Mouse (Mus musculus): ENCODE results near the gene Zfp217.

The Zfp217 gene

DNA sequence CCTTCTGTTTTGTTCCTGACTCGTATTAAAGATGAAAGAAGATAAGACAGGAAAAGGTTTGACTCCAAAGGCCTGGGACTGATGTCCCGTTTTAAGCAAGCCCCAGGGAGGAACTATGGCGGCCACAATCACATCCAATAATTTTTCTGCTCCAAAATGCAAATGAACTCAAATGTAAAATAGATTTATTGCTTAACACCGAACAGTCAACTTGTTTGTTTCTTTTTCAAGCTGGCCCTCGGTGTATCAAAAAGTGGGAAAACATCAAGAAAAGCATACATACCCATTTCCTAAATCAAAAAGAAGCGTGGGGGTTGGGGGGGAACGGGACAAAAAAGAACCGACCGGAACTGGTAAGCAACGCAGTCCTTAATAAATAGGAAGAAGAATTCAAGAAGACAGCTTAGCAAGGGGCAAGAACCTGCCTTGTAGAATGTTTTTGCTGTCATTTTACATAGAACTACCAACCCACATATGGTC is 15.9 kb downstream of the Zfp217 start:
- no peak for DNase-seq

- DNase-seq, result peak; percentile 5 to 32
Measured at GRCm38 (mm10) chr2:170130780-170131645, 16.9 kb downstream of the Zfp217 start.

DNA sequence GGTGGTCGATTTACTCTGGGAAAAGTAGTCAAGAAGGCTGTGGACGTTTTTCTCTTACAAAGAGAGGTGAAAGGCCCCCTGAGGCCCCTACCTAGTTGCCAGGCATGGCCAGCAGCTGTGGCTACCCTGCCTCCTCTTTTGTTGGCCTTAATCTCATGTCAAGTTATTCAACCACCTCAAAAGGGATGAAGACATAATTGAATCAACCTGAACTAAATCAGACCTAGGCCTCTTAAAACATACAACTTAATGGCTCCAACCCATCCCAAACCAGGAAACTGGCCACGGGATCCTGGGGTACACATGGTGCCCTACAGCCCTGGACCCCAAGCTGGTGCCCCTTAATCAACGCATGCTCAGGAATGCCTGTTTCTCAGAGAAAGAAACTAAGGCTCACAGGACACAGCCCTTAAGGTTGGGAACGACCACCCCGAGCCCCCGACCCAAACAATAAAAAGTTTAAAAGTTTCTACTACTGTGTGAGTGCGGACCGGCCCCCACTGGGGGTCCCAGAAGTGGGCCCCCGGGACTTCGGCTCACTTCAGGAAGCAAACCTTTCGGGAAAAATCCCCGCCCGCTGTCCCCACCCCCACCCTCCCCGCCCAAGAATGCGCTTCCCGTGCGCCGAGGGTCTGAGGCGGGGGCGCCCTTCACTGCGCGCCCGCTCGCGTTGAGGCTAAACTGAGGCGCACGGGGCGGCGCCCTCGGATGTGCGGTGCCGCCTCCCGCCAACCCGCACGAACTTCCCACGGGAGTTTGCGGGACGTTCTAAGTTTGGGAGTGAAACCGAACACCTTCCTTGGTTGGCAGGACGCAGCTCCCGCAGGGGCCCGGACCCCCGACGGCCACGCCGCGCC is 17.8 kb downstream of the Zfp217 start:
- DNase-seq, result no peak

DNA sequence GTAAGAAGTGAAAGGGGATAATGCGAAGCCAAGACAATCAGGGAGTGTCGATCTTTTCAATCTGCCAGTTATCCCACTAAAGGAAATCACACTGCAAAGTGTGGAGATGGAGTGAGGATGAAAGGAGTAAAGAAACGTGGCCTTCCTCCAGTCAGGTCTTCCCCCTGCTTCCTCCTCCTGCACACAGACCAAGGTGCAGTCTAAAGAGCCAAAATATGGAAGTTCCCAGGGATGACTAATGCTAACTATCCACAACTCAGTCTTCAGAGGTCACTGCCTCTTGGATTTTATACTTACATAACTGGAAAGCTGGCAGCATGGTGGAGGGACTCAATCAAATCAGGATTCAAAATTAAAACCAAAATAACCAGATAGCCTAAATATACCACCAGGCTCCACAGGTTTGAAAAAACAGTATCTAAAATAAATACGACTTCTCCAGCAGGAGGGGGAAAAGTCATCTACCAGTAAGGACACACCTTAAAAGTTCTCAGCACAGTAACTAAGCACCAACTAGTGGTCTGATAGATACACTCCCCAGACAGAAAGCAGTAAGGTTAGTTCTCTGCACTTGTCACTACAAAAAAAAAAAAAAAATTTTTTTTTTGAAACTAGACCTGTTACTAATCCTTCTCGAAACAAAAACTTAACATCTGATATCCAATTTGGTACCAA is 18.5 kb downstream of the Zfp217 start:
- no peak for DNase-seq

GRCm38 (mm10) chr2:170128461-170129247 is 19.2 kb downstream of the Zfp217 start:
- DNase-seq, result no peak

DNA sequence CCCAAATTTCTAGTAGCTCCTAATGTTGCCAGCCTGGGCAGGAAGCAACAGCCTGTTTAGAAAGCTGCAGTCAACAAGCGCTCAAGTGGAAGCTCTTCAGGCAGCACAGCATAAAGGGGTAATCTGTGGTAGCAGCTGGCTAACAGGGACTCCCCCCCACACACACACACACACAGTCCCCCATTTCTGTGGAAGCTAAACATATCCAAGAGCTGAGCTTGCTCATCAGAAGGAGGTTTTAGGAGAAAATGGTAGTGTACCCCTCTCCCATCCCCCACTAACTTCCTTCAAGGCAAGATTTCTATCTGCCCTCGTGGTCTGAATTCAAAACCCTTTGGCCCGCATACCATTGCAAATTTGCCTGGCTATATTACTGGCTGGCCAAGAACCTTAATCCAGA is 20.4 kb downstream of the Zfp217 start:
- DNase-seq, result no peak

DNA sequence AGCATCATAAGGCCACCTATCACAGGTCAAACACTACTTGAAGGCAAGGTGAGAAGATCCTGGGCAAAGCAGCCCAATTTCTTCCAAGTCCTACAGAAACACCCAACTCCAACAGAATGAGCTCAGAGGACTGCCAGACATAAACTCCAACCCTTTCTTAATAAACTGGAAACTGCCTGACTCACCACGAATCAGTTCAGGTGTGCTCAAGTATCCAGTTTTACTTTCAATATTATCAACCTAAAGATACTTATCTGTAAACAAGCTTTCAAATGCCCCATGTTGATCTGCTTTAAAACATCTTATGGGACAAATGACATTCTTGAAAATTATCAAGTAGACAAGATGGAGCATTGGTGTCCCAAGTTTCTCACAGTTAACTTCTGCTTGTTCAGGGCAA is 21.6 kb downstream of the Zfp217 start:
- DNase-seq, result no peak

- no peak for DNase-seq
Measured at GRCm38 (mm10) chr2:170122197-170122596, 25.7 kb downstream of the Zfp217 start.

DNA sequence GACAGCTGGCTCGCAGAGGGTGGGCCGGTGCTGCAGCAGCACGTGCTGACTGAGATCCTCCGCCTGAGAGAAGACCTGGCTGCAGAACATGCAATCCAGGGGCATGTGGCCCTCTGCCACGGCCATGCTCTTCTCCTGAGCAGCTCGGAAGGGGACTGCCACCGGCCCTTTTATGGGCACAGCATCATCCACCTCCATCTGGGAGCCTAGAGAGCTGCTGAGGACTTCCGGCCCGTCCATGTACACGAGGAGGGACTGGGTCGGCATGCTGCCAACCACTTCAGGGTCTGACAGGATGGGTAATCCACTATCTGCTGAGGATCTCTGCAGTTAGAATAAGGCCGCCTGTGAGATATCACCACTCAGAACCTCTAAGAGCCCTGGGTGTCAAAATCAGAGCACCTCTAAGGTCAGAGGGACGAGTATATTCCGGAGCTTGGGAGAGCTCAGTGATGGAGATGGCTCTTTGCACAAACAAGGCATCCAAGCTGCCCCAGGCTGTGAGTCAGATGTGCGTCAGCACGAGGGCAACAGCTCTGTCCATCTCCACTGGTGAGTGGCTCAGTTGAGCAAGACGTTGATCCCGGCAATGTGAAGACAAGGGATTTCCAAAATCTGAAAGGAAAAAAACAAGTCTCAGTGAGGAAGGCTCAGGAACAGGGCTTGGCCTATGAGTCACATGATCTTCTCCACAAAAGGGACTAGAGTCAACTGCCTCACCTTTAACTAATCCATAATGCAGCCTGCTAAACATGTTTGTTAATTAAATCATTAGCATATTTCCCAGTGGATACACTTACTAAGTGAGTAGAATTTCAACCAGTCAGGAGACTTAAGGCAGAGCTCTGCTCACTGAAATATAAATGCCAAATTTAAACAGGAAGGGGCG is 27.5 kb downstream of the Zfp217 start:
- DNase-seq, result no peak

DNA sequence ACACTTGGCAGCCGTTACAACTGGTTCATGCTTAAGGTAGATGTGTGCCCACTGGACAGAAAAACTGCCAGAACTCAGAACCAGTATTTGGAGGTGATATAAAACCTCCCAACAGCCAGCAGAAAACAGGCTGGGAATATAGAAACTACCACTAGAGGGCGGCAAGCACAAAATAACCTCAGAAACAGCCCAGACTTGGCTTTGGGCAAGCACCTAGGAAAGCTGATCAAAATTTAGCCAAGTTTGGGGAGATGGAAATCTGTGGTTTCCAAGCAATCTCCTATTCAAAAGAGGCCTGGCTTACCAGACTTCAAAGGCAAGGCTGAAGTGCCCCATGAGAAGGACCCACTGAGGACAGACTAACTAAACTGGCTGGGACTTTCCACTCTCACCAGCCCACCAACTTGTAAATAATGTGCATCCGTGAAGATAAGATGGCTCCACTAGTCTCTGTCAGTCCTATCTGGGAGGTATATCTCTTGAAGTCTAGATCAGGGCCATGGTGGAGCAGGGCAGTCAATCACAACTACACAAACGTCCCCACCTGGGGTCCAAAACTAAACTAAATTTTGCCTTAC is 31.1 kb downstream of the Zfp217 start:
- peak; percentile 39 to 55 for DNase-seq

- DNase-seq, result no peak
Measured at GRCm38 (mm10) chr2:170110306-170110705, 37.6 kb downstream of the Zfp217 start.

GRCm38 (mm10) chr2:170109528-170109927 is 38.4 kb downstream of the Zfp217 start:
- no peak for DNase-seq

GRCm38 (mm10) chr2:170107791-170108190 is 40.1 kb downstream of the Zfp217 start:
- no peak for DNase-seq

DNA sequence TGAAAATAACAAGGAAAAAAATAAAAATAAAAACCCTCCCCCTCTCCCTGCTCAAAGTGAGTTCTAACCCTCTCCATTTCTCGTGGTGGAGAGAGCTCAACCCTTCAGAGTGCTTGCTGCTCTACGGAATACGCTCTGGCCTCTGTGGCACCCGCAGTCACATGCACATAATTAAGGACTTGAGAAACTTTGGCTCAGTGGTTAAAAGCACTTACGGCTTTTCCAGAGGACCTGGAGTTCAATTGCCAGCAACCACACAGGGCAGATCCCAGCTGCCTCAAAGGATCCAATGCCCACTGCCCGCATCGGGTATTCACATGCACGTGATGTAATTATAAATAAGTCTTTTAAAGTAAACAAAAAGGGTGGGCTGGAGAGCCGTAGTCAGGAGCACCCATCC is 41.9 kb downstream of the Zfp217 start:
- no peak for DNase-seq

DNA sequence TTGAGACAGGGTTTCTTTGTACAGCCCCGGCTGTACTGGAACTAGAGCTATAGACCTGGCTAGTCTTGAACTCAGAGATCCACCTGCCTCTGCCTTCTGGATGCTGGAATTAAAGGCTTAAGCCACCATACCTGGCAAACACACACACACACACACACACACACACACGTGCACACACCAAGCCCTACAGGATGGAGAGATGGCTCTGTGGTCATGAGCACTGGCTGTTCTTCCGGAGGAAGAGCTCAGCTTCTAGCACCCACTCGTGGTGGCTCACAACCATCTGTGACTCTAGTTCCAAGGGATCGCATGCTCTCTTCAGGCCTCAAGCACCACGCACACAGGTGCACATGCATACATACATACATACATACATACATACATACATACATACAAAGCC is 43.5 kb downstream of the Zfp217 start:
- no peak for DNase-seq

DNA sequence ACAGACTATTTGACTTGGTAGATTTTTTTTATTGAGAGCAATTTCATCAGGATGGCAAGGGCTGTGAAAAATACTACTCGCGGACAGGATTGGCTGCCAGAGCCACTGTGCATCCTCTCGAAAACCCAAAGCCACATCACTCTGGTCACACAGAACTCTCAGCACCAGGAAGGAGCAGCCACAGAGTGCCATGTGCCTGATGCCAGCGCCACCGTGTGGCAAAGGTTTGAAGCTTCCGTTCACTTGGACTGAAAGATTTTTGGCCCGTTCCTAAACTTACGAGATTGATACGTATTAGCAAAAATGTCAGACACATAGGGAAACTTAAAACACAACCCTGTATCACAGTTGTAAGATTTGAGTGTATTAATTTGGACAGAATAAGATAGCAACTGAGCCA is 44.1 kb downstream of the Zfp217 start:
- peak; percentile 14 to 22 for DNase-seq

GRCm38 (mm10) chr2:170103341-170103740 is 44.6 kb downstream of the Zfp217 start:
- DNase-seq, result no peak

GRCm38 (mm10) chr2:170101932-170102331 is 46.0 kb downstream of the Zfp217 start:
- no peak for DNase-seq

DNA sequence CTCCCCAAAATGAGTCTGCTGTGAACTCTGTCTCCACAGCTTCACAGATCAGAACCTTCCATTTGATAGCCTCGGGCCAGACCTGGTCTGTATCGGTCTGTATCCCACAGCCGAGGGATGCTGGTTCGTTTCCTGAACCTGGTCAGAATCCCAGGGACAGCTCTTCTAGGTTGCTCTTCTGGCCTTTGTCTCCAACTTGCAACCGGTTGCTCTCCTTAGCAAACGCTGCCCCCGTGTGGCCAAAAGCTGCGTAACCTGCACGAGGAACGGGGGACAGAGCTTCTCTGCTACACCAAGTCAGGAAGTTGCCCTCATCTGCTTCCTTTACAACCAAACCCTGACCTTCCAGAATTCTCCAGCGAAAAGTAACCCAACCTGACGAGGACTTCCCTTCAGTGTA is 46.8 kb downstream of the Zfp217 start:
- peak; percentile 70 to 80 for DNase-seq

DNA sequence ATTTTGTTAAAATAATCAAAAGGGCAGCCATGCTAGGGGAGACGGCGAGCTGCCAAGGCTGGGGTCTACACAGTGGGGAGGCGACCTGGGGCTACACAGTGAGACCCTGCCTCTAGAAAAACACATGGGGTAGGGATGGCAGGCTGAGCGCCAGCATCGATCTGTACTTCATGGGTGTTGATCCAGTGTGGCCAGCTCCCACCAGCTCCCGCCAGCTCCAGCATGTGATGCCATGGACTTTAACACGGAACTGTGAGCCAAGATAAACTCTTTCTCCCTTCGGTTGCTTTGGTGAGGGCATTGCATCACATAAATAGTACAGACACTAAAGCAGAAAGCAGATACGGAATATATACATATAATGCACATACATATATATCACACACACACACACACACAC is 53.0 kb downstream of the Zfp217 start:
- DNase-seq, result no peak

- no peak for DNase-seq
Measured at GRCm38 (mm10) chr2:170094220-170094619, 53.7 kb downstream of the Zfp217 start.
